Mouse (Mus musculus) small intestine, adult 2 months (tissue): Measurements from ENCODE around the gene Tnpo1.

ENCODE experiments used
- CTCF ChIP-seq: fragments of 200-500 bp; IDR thresholded peaks from 2 replicates; pipeline ENCODE4 v1.5.1; 2012; ENCODE audit warnings: low read depth, mild to moderate bottlenecking, control low read depth, inconsistent platforms, low read length, moderate library complexity, mixed read lengths; ENCODE audit not compliant: insufficient replicate concordance, insufficient read length; ENCODE audit errors: extremely low read depth
- POLR2A ChIP-seq: fragments of 200-500 bp; IDR thresholded peaks from 2 replicates; pipeline ENCODE4 v1.6.1; 2012; ENCODE audit warnings: low read depth, mild to moderate bottlenecking, control low read depth, inconsistent platforms, low read length, moderate library complexity

GRCm38 (mm10) chr13:98877165-98877564 lies 49.0 kb downstream of the Tnpo1 start:
- TF ChIP-seq POLR2A = no peak
- no peak for TF ChIP-seq CTCF
